Mouse (Mus musculus): ENCODE measurements around the gene Mindy4. TPM values are rescaled to one million over a fixed set of nuclear protein-coding genes. Genes with fewer than 3 reads are reported as not detected.

Gene Mindy4
- total RNA-seq, 2 experiments from 2014 or later = 2.6 to 3.7 TPM

- intact Hi-C loops (cut with DNase I; ENCODE audit: low total_unique reads) = no loop called here
- DNase-seq = no peak
Observed at GRCm38 (mm10) chr6:55353711-55354445, 150.7 kb downstream of the Mindy4 start.

- DNase-seq = no peak
- intact Hi-C loops (cut with DNase I; ENCODE audit: low total_unique reads) = no loop called here
Observed at GRCm38 (mm10) chr6:55354456-55355117, 151.4 kb downstream of the Mindy4 start.

- no peak for DNase-seq
Observed at GRCm38 (mm10) chr6:55355575-55355974, 152.4 kb downstream of the Mindy4 start.

GRCm38 (mm10) chr6:55356017-55356703, 153.0 kb downstream of the Mindy4 start:
- DNase-seq = no peak
- intact Hi-C loops (cut with DNase I; ENCODE audit: low total_unique reads) = no loop called here

More at GRCm38 (mm10) chr6:55355575-55355974, 152.4 kb downstream of the Mindy4 start:
- intact Hi-C loops (cut with DNase I; ENCODE audit: low total_unique reads) = no loop called here

- intact Hi-C loops (cut with DNase I; ENCODE audit: low total_unique reads) = no loop called here
- DNase-seq = no peak
Observed at GRCm38 (mm10) chr6:55356976-55357635, 153.9 kb downstream of the Mindy4 start.

- DNase-seq = no peak
Observed at GRCm38 (mm10) chr6:55357636-55358031, 154.5 kb downstream of the Mindy4 start.

GRCm38 (mm10) chr6:55358731-55359143, 155.6 kb downstream of the Mindy4 start:
- intact Hi-C loops (cut with DNase I; ENCODE audit: low total_unique reads) = no loop called here
- no peak for DNase-seq

More at GRCm38 (mm10) chr6:55357636-55358031, 154.5 kb downstream of the Mindy4 start:
- intact Hi-C loops (cut with DNase I; ENCODE audit: low total_unique reads) = no loop called here

- DNase-seq = no peak
- intact Hi-C loops (cut with DNase I; ENCODE audit: low total_unique reads) = no loop called here
Observed at GRCm38 (mm10) chr6:55362663-55363062, 159.5 kb downstream of the Mindy4 start.

- intact Hi-C loops (cut with DNase I; ENCODE audit: low total_unique reads) = no loop called here
- no peak for DNase-seq
Observed at GRCm38 (mm10) chr6:55367126-55367525, 163.9 kb downstream of the Mindy4 start.

Small RNA genes within 50 kb of the gene (microRNA-seq; reads per million reads assigned to microRNA genes)
- 0 reads per million in 2 experiments for gene Gm25458

Other genes starting within 250 kb of the Mindy4 start
- 1 to 10 TPM; 6.3 to 8.2 TPM for gene Nod1, start 230.8 kb upstream of the Mindy4 start, total RNA-seq (2021)
- gene Ggct, start 210.4 kb upstream of the Mindy4 start, total RNA-seq (2021) = 1 to 10 TPM; 7.3 to 8.0 TPM
- 10 to 100 TPM; 58.9 to 64.3 TPM for gene Gars, start 165.4 kb upstream of the Mindy4 start, total RNA-seq (2021)
- 1 to 10 TPM; 5.9 to 9.3 TPM for gene Crhr2, start 70.4 kb upstream of the Mindy4 start, total RNA-seq (2021)
- gene Inmt, start 28.3 kb upstream of the Mindy4 start, total RNA-seq (2021) = 1 to 10 TPM in 1 of 2 experiments, under 1 TPM in 1; 0.72 to 1.4 TPM
- 100 to 1,000 TPM; 175 to 307 TPM for gene Aqp1, start 133.0 kb downstream of the Mindy4 start, total RNA-seq (2021)
- not detected for gene Ghrhr, start 172.9 kb downstream of the Mindy4 start, total RNA-seq (2021)
- gene Adcyap1r1, start 248.6 kb downstream of the Mindy4 start, total RNA-seq (2021) = 1 to 10 TPM; 2.7 to 4.0 TPM